Mouse (Mus musculus) spleen, embryonic (tissue): ENCODE data around the gene Ttc28.

Source experiments
- CTCF ChIA-PET: fragments of 350-600 bp; sonication (Branson Sonifier 250); formaldehyde crosslinking; loops from one replicate; lab custom pipeline; 2022; lab: Charles Lee

Ttc28 gene

GRCm38 (mm10) chr5:110879042-110879441, 561 bp upstream of the Ttc28 start:
- CTCF ChIA-PET, result no interaction called here

GRCm38 (mm10) chr5:110888596-110888995, 9.0 kb downstream of the Ttc28 start:
- CTCF ChIA-PET, result no interaction called here

- CTCF ChIA-PET, result no interaction called here
These were observed 10.3 kb downstream of the Ttc28 start for GRCm38 (mm10) chr5:110889945-110890344.

- CTCF ChIA-PET, result no interaction called here
These were observed 11.0 kb downstream of the Ttc28 start for GRCm38 (mm10) chr5:110890561-110890960.

DNA sequence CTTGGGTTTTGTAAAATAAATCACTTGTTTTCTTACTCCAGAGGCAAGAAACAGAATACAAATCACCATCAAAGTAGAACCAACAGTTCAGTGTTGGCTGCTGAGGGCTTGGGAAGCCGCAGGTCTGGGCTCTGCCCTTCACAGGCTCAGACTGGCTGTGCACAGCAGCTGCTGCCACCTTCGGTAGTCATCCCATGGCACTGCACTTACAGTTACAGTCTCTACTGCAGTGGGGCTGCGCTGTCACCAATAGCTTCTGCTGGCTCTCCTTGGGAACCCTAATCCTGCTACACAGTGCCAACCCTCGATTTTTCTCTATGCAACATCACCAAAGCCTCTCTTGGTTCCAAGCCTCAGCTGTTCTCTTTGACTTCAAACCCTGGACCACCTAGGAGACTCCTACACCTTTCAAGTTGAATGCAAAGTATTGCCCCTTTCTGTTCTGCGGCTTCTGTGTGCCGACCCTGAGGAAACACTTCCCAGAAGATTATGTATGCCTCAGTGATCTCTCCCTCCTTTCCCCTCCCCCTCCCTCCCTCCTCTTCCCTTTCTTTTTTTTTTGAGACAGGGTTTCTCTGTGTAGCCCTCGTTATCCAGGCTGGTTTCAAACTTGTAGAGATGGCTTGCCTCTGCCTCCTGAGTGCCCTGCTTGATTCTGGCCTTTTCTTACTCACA, 17.6 kb downstream of the Ttc28 start:
- CTCF ChIA-PET, result no interaction called here

GRCm38 (mm10) chr5:110898169-110898568, 18.6 kb downstream of the Ttc28 start:
- CTCF ChIA-PET, result no interaction called here

- CTCF ChIA-PET, result no interaction called here
These were observed 19.2 kb downstream of the Ttc28 start for GRCm38 (mm10) chr5:110898785-110899184.

GRCm38 (mm10) chr5:110900331-110900730, 20.7 kb downstream of the Ttc28 start:
- CTCF ChIA-PET, result no interaction called here

DNA sequence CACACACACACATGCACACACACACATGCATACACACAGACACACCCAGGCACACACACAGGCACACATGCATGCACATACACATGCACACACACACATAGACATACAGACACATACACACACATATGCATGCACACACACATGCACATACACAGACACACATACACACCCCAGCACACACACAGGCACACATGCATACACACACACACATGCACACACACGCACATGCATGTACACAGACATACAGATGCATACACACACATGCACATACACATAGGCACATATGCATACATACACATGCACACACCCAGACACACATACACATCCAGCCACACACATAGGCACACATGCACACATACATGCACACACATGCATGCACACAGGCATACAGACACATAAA, 27.1 kb downstream of the Ttc28 start:
- CTCF ChIA-PET, result no interaction called here

- CTCF ChIA-PET, result no interaction called here
These were observed 29.3 kb downstream of the Ttc28 start for GRCm38 (mm10) chr5:110908879-110909278.

DNA sequence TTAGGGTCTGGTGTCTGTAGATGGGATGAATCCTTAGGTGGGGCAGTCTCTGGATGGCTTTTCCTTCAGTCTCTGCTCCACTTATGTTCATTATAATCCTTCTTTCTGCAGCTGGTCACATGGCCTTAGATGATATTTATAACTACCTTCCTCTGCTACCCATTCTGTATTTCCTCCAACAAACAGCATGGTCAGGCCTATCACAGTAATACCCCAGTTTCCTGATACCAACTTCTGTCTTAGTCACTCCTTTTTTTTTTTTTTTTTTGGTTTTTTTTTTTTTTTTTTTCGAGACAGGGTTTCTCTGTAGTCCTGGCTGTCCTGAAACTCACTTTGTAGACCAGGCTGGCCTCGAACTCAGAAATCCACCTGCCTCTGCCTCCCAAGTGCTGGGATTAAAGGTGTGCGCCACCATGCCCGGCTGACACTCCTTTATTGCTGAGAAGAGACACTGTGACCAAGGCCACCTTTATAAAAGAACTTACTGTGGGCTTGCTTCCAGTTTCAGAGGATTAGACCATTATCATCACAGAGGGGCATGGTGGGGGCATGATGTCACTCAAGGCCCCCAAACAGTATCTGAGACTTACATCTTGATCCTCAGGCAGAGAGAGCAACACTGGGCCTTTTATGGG, 30.5 kb downstream of the Ttc28 start:
- CTCF ChIA-PET, result no interaction called here

GRCm38 (mm10) chr5:110914859-110915258, 35.3 kb downstream of the Ttc28 start:
- CTCF ChIA-PET, result no interaction called here

DNA sequence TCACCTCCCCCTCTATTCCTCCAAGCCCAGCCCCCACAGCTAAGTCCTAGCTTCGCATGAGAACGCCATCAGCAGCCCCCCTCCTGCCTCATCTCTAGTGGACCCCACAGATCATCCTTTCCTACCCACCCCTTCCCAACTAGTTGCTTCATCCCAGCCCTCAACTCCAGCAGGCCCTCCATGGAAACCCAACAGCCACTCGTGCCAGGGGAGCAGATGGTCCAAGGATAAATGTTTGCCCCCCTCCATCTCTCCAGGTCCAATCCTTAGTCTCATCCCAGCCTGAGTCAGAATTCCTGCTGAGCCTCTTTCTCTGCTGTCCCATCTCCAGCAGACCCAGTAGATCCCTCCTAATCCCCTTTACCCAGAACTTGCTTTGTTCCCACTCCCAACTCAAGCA, 36.6 kb downstream of the Ttc28 start:
- CTCF ChIA-PET, result no interaction called here

DNA sequence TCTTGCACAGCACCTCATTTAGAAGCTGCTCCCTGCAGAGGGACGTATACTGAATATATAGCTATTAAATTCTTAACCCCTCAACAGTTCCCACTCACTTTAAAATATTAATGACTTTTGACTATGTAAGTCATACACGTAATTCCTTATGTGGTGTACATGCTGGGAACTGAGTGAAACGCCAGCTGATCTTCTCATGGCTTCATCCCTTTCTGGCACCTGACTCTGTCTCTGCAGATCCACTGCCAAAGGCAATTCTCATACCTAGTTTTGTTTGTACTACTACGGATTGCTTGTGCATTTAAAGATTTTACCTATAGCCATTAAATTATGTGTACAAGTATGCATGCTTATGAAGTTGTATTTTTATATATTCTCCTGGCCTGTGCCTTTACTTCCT, 39.9 kb downstream of the Ttc28 start:
- CTCF ChIA-PET, result no interaction called here

GRCm38 (mm10) chr5:110923336-110923735, 43.7 kb downstream of the Ttc28 start:
- CTCF ChIA-PET, result interaction anchor here (0.7 kb wide), 1 partner anchor 658 kb away, joined by 3 read pairs; no protein-coding TSS in a partner anchor

DNA sequence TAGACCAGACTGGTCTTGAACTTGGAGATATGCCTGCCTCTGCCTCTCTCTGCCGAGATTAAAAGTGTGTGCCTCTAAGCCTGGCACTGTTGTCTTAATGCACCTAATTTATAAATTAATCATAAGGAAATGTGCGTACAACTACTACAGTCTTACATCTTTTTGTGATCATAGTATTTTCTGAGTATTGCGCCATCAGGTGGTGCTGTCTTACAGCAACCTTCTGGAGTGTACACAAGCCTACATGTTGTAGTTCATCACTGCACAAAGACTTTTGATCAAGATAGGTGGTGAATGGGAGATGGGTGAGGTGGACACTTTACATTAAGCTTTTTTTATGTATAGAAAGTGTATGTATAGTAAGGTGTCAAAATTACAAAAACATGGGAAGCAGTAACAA, 45.0 kb downstream of the Ttc28 start:
- CTCF ChIA-PET, result no interaction called here

- CTCF ChIA-PET, result interaction anchor here (0.6 kb wide), 1 partner anchor 379 kb away, joined by 3 read pairs; no protein-coding TSS in a partner anchor
These were observed 46.2 kb downstream of the Ttc28 start for GRCm38 (mm10) chr5:110925804-110926203.

- CTCF ChIA-PET, result no interaction called here
These were observed 48.7 kb downstream of the Ttc28 start for GRCm38 (mm10) chr5:110928289-110928688.

DNA sequence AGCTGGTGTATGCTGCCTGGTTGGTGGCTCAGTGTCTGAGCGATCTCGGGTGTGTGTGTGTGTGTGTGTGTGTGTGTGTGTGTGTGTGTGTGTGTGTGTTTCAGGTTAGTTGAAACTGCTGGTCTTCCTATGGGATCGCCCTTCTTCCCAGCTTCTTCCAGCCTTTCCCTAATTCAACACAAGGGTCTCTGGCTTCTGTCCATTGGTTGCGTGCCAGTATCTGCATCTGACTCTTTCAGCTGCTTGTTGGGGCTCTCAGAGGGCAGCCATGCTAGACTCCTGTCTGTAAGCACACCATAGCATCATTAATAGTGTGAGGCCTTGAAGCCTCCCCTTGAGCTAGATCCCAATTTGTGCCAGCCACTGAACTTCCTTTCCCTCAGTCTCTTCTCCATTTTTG, 49.7 kb downstream of the Ttc28 start:
- CTCF ChIA-PET, result no interaction called here

- CTCF ChIA-PET, result no interaction called here
These were observed 57.0 kb downstream of the Ttc28 start for GRCm38 (mm10) chr5:110936606-110937005.

GRCm38 (mm10) chr5:110944326-110944725, 64.7 kb downstream of the Ttc28 start:
- CTCF ChIA-PET, result no interaction called here

GRCm38 (mm10) chr5:110948476-110949399, 69.1 kb downstream of the Ttc28 start:
- CTCF ChIA-PET, result no interaction called here
